Mouse (Mus musculus): ENCODE data around the gene Hibadh.

The Hibadh gene

DNA sequence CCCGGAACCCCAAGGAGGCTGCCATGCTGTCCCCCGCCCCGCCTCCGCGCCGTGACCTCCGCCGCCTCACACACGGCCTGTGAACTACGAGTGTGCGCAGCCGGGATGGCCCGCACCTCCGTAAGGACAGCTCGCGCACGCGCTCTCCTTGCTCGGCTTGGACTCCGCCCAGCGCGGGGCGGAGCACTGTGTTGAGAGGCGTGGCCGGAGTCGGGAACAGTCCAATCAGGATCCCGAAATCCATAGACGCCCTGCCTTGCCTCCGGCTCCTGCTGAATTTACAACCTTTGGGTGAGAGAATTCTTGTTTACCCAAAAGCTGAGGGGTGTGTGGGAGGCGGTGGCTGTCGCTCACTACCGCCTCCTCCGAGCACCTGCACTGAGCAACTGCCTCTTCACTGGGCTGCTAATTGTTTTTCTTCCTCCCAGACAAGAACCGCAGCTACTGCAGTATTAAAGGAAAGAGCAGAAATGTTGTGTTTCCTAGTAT lies at the start of gene Hibadh:
Gene Hibadh, minus strand, starts transcription at position 166 of the 489 bp plus-strand sequence.
- DNase-seq: peak; percentile 100

DNA sequence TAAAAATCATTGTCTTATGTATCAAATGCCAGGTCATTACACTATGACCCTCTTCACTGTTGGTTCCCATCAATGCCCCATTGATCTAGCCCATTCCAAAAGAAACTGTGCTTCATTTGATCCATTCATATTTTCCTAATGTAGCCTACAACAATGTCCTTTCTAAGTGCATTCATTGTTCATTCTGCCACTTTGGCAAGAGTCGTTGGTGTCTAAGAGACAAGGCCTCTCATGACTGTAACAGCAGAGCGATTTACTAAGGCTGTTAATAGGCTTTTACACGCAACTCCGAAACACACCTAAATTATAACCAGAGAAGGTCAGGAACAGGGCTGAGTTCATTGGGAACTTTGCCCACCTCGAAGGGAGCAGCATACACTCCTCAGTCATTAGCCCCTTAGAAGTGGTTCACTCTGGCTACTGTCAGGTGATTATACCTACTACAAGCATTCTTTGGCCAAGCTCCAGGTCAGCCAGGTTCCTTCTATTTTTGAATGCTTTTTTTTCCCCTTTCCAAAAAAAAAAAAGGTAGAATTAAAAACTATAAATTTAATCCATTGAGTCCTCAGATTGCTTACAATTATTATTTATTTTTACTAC lies 46.8 kb upstream of the Hibadh start:
- no peak for DNase-seq

DNA sequence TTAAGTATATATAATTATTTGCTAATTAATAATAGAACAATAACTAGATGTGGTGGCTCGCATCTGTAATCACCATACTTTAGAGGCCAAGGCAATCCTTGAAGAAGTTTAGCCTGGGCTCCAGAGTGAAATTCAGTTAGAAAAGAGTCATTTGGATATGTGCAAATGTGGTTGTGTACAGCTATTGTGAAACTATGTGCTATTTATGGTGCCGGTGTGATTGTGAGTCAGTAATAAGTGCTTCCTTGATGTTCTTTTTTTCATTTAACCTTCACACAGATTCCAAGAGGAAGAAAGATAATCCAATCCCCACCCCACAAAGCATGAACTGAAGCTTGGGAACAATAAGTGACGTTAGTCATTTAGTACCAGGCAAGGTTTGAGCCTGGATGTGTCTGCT lies 42.4 kb upstream of the Hibadh start:
- DNase-seq: no peak

DNA sequence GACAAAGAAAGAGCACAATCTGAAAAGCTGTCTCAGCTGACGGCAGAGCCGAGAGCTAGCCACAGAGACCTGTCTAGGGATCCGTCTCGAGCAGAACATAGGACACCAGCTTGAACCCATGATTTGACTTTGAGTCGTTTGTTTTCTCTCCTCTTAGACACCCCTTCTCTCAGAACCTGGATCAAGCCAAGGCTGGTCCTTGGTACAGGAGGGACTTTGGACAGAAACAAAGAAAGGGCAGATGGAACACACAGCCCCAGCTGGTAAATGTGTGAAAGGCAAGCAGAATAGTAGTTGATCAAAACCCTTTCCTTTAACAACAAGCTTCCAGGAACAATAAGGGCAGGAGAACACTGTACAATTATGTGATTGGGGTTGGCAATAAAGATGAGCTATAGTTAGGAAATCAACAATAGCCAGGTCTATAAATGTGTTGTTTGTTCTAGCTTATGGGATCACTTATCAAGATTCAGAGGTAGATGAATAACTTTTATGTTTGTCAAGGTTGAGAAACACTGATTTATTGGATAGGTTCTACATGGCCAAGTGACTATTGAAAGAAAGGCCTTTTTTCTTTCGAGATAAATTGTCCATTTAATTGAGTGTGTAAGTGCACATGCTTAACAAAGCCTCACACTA lies 41.8 kb upstream of the Hibadh start:
- no peak for DNase-seq

DNA sequence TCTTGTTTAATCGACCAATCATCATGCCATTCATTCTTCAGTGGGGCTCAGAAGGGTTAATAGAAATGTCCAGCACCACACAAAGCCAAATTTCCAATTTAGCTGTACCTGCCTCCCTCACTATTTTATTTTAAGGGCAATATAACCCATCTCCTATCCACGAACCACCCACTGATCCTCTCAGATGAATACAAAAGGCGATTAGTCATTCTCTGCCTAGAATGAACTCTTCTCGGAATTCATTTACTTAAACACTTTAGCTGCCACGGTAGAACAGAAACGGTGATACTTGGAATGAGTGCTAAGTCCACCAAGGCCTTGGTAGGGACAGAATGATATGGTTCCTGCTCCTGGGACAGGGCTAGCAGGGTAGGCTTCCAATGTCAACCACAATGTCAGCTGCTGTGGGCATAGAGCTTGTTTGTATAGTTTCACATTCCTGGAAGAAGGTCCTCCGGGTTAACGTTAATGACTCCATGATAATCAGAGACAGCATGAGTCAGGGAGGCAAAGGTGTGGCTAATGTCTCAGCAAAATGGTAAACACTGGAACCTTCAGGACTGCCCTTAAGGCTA lies 40.4 kb upstream of the Hibadh start:
- DNase-seq: peak; percentile 67

DNA sequence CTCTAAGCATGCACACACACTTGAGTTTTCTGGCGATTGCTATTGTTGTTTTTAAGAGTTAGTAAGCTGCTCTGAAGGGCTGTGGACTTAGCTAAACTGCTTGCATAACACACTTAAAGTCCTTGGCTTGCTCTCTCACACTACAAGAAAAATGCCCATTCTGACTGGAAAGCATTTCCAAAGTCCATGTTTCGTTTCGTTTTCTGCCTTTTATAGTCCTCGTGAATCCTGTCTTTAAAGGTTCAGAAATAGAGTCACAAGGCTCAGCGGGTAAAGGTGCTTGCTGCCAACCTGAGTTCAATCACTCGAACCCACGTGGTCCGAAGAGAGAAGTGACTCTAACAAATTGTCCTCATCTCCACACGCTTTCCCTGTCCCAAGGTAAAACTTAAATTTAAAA lies 39.4 kb upstream of the Hibadh start:
- DNase-seq: peak; percentile 79

DNA sequence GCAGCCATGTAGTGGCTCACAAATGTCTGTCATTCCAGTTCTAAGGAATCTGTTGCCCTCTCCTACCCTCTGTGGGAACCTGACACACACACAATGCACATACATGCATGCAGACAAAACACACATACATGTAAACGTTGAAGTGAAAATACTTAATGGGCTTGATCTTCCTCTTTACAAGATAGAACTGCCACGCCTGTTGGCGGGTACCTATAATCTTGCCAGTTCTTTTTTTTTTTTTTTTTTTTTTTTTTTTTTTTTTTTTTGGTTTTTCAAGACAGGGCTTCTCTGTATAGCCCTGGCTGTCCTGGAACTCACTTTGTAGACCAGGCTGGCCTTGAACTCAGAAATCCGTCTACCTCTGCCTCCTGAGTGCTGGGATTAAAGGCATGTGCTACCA lies 37.3 kb upstream of the Hibadh start:
- DNase-seq: peak; percentile 11

DNA sequence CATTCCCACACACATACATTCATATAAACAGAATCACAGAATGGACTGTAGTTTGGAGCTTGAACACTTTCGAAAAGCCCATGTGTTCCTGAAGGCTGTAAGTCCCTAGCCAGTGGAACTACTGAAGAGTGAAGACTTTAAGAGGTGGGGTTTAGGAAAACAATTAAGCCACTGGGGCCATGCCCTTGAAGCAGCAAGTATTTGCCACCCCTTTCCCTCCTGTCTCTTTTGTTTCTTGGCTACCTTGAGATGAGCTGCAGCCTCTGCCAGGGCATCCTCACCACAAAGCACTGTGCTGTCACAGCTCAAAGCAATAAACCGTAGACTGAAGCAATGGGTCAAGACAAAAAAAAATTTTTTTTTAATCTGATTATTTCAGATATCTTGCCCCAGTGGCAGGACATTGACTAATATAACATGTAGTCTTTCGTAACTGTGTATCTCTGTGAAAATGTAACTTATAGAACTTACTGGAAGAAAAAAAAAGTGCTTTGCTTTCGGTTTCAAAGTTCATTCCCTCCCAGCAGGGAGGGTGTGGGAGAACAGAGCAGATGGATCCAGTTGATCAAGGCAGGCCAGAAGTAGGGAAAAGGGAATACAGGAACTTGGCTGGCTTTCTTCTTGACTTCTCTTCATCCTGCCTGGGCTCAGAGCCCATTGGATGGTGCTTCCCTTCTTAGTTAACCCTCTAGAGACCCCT lies 35.2 kb upstream of the Hibadh start:
- peak; percentile 96 for DNase-seq

DNA sequence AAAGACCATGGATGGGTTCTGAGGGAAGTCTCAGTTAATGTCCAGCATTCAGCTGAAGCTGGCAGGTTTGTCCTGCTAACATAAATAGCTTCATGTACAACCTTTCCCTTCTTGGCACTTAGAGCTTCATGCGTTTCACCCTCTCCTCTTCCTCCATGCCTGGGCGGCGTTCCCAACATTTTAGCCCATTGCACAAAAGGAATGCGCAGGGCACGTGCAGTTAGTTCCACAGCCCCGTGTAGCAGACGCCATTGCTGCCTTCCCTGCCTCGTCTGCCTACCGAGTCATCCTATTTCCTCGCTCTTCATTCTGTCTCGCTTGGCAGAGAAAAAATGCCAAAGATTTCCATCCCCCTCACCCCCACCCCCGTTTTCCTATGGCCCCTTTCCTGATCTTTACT lies 34.4 kb upstream of the Hibadh start:
- DNase-seq: peak; percentile 88

DNA sequence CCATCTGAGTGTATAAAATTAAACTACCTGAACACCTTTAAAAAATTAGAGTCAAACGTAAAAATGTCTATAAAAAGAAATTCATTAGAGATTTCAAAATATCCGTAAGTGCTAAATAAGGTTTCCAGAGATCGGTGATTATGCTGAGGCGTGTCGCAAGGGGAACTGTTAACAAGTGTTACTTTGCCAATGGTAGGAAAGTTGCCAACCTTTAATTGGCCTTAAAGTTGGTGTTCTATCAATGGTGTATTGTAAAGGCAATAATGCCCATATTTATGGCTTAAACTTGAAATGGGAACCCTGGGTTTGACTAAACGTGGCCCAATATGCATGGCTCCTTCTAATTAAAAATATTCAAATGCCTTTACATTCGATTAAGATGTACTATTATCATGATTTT lies 33.5 kb upstream of the Hibadh start:
- DNase-seq: peak; percentile 15

DNA sequence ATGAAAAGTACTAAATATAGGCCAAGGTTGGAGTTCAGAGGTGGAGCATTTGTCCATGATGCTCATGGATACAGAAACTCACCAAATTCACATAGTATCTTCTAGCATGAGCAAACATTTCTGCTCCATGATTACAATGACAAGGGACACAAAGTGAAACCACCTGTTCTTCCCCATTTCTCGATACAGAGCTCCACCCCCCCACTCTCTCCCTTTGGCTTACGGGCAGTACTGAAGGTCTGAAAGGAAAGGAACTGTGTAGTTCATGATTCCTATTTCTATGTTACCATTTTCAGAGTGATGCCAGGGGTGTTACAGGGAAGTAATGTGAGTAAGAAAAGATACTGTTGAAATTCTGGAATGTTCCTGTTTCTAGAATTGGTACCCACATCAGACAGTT lies 32.4 kb upstream of the Hibadh start:
- peak; percentile 11 for DNase-seq

DNA sequence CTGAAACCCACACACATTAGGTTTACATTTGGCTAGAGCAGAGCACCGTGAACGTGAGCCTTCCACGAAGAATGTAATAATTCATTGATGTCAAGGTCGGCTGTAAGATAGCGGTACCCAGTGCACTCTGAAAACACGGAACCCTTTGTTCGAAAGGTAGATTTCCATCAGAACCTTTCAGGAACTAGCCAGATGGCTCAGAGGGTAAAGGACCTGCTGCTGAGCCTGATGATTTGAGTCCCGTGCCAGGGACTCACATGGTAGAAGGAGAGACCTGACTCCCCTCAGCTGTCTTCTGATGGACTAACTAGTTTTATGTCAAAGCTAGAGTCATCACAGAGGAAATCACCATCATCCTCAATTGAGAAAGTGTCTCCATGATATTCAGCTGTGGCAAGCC lies 31.6 kb upstream of the Hibadh start:
- peak; percentile 81 for DNase-seq

DNA sequence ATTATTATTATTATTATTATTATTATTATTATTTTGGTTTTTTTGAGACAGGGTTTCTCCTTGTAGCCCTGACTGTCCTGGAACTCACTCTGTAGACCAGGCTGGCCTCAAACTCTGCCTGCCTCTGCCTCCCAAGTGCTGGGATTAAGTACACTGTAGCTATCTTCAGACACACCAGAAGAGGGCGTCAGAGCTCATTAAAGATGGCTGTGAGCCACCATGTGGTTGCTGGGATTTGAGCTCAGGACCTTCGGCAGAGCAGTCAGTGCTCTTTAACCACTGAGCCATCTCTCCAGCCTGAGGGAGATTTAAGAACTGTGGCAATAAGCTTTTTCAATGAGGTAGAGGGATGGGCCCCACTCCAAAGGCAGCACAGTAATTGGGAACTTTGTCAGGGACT lies 29.7 kb upstream of the Hibadh start:
- peak; percentile 49 for DNase-seq

DNA sequence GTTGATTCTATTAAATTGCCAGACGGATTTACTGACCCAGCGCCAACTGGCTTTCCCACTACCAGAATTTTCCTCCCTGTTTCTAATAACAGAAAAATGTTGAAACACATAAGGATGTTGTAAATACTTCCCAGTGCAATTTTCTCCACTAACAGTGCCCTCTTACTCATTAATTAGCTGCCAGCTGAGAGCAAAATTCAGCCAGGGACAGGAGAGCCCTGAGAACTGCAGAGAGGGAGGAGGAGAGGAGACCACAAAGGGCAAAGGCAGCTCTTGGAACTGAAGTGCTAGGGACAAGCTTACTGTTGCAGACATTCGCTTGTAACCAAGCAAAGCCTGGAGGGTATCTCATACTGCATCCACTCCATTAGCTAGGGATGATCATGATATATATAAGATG lies 27.5 kb upstream of the Hibadh start:
- DNase-seq: peak; percentile 40

DNA sequence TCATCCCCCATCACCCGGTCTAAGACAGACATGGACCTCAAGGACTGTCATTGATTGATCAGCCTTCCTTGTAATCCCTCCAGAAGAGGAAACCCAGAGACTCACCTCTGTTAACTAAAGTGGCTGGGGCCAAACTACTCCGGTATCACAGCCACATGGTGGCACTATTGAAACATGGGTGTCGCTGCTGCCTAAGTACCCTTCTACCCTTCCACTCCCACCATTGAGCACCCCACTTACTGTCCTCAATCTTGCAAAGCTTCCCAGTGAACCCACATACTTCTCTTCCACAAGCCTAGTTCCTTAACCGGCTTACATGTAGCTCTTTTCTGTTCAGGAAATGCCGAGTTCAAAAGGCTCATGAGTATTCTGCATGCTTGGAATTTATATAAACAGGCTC lies 22.8 kb upstream of the Hibadh start:
- peak; percentile 74 for DNase-seq

DNA sequence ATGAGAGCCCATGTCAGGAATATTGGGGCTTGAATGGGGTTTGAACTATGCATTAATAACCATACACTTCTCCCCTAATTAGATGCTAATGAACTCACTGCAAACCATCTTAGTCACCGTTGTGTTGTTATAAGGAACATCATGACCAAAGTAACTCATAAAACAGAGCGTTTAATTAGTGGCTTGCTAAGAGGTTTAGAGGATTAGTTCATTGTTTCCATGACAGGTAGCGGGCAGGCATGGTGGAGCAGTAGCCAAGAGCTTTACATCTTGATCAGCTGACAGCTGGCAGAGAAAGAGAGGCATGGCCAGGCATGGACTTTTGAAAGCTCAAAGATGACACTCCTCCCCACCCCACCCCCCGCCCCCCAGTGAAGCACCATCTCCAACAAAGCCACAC lies 15.1 kb upstream of the Hibadh start:
- DNase-seq: no peak

DNA sequence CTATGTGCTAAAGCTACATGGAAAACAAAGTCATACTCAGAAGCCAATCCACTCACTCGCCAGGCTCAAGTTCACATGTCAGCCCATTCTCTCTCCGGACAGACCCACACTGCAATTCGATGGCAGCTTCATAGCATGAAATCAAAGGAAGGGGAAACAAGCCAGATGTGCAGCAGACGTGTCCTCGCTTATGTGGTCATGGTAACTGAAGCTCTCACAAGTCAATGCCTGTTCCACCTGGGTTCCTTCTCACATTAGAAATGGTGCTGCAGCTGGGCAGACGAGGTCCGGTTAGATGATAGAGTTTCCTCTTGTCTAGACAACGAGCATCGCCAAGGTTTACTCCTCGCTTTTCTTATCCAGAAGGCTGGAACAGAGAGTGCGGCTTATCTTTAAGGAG lies 8.6 kb upstream of the Hibadh start:
- no peak for DNase-seq

DNA sequence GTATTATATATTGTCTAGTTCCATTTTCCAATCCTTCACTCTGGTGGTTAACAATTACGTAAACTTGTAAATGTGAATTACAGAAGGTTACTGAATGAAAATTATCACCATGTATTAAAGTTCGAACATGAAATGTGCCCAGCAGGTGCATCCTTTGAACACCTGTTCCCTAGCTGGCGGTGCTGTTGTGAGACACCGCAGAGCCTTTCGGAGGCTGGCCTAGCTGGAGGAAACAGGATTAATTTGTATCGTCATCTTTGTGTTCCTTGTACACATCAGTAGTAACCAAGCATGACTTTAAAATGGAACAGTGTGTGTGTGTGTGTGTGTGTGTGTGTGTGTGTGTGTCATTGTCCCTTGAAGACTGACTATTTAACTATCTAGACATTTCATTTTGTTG lies 7.8 kb upstream of the Hibadh start:
- DNase-seq: no peak

DNA sequence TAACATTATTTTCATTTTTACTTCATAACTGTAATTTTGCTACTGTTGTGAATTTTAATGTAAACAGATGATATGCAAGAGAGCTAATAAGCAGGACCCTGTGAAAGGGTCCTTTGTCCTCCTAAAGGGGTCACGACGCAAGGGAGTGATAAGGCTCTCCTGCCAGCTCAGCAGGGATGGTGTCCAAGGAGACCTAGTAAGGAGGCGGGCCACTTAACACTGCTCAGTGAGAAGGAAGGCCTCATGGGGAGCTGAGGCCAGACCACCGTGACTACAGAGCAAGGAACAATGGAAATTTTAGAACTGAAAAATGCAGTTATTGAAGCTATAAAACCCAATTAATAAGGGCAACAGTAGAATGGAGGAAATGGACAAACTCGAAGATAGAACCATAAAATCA lies 5.7 kb upstream of the Hibadh start:
- DNase-seq: no peak

DNA sequence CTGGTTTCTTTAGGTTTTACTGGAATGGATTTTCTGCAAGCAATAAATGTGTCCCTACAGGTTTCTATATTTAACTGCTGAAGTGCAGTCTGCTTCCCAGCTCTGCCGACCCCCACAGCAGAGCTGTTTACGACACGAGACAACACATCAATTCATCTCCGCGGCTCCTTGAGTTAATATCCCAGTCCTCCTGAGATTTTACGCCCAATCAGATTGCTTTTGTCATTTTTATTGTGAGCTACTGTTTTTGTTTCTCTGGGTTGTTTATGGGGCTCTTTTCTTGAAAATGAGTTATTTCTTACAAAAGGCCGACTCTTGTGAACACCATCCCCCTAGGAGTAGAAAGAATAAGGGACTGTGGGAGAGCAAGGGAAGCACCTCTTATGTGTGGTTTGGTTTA lies 2.0 kb upstream of the Hibadh start:
- DNase-seq: no peak

DNA sequence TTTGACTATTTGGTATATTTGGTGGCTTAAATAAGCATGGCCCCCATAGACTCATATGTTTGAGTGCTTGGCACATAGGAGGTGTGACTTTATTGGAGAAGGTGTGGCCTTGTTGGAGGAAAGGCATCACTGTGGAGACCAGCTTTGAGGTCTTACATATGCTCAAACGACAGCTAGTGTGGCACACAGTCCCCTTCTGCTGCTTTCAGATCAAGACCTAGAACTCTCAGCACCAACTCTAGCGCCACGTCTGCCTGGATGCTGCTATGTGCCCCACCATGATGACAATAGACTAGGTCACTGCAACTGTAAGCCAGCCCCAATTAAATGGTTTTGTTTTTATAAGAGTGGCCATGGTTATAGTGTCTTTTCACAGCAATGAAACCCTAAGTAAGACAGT lies 887 bp upstream of the Hibadh start:
- DNase-seq: no peak

DNA sequence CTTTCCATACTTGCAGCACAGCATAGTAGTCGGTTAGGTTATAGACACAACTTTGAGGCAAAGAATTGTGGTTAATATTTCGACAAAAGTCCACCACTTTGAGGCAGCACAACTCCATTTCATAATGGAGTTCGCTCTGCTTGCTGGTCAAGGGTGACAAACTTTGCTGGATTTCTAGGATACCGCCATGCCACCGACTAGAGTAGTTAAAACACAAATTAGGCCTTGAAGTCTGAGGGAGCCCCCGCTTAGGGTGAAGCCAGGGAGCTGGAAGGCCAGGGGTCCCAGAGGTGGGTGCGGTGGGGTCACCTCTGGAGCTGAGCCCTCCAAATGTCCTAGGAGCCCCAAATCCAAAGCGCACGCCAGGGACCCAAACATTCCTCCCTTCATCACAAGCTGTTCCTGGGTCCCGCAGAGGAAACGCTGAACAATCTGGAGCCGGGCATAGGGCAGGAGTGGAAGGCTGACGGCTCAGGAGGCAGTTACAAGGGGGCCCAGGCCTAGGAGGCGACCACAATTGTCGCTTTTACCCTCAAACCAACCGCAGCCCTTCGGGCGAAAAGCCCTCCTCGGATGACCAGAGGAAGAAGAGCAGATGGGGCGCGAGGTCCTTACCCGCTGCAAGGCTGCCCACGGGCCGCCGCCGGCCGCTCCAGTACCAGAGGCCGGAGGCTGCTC lies 504 bp downstream of the Hibadh start:
- no peak for DNase-seq

DNA sequence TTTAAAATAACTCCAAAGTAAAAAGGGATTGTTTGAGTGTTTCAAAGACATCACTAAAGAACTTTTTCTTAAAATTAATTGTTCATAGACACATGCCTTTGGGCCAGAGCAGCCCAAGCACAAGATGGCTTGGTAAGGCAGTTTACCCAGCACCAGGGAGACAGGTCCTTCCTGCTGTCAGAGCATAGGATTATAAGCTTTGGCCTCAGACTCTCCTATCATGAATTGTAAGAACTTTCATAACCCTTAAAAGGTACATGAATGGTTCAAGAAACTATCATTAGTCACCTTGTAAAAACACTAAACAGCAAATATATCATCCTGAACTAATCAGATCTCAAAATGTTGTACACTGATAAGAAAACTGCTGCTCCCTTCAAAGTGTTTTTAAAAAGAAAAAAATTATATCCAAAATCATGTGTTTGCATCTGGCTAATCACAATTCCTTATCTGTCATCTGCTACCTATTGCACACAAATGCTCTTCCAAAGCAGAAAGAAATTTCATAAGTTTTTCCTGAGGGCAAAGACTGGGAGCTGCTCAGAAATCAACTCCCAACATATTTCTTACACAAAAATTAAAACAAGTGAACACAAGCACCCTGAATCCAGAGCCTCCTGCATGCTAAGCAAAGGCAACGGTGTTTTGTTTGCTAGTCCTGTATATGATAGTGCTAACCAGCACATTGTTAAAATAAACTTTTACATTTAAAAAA lies 1.6 kb downstream of the Hibadh start:
- no peak for DNase-seq
